Mouse (Mus musculus) ES-E14 (cell line): ENCODE measurements around the gene Tnik. TPM values are rescaled to one million over a fixed set of nuclear protein-coding genes. Genes with fewer than 3 reads are reported as not detected.

Experiments used
- DNase-seq: peaks from one replicate; pipeline ENCODE4 v3.0.0-alpha.2; 2013; ENCODE audit warnings: low read depth, low spot score
- H3K27ac ChIP-seq: 2 replicates; pipeline ENCODE4 v1.5.1; 2012; ENCODE audit warnings: low read depth, mild to moderate bottlenecking, low read length, moderate library complexity, mixed read lengths; ENCODE audit not compliant: poor library complexity, insufficient read depth, severe bottlenecking
- H3K36me3 ChIP-seq: 2 replicates; pipeline ENCODE4 v1.6.1; 2012; ENCODE audit warnings: mild to moderate bottlenecking, low read length, moderate library complexity, mixed read lengths; ENCODE audit not compliant: control insufficient read depth, poor library complexity, insufficient read depth, severe bottlenecking
- H3K4me1 ChIP-seq, 2 experiments: fragments of 150-350 bp in 1 of 2; sonication (generic) in 1 of 2; 2 replicates each; pipeline ENCODE4 v1.6.1; 2012; ENCODE audit warnings: low read length in 2 of 2, mild to moderate bottlenecking in 1 of 2, mixed read lengths in 1 of 2; ENCODE audit not compliant: control insufficient read depth in 2 of 2, insufficient read depth in 2 of 2, poor library complexity in 1 of 2
- H3K4me3 ChIP-seq, 2 experiments: fragments of 150-350 bp in 1 of 2; sonication (generic) in 1 of 2; 2 replicates each; pipeline ENCODE4 v1.5.1; 2012; ENCODE audit warnings: low read length in 2 of 2, low read depth in 1 of 2, mild to moderate bottlenecking in 1 of 2, mixed read lengths in 1 of 2; ENCODE audit not compliant: insufficient read depth in 1 of 2, poor library complexity in 1 of 2, severe bottlenecking in 1 of 2
- H3K9ac ChIP-seq: 2 replicates; pipeline ENCODE4 v1.6.1; 2012; ENCODE audit warnings: low read depth, mild to moderate bottlenecking, low read length, mixed read lengths; ENCODE audit not compliant: poor library complexity, insufficient read depth, severe bottlenecking
- H3K9me3 ChIP-seq: fragments of 150-350 bp; sonication (generic); 2 replicates; pipeline ENCODE4 v1.6.1; 2012; ENCODE audit warnings: low read depth, mild to moderate bottlenecking, low read length; ENCODE audit not compliant: control insufficient read depth, insufficient read depth
- CHD2 ChIP-seq: IDR thresholded peaks from 2 replicates; pipeline ENCODE4 v1.6.1; 2014; ENCODE audit warnings: mild to moderate bottlenecking, low read depth, low read length, inconsistent platforms
- HCFC1 ChIP-seq: IDR thresholded peaks from 2 replicates; pipeline ENCODE4 v1.6.1; 2012; ENCODE audit warnings: low read length, inconsistent platforms, borderline replicate concordance; ENCODE audit not compliant: insufficient read depth
- MAFK ChIP-seq: IDR thresholded peaks from 2 replicates; pipeline ENCODE4 v1.6.1; 2014; ENCODE audit warnings: mild to moderate bottlenecking, low read depth, low read length, inconsistent platforms; ENCODE audit not compliant: insufficient read depth
- ZC3H11A ChIP-seq: IDR thresholded peaks from 2 replicates; pipeline ENCODE4 v1.6.1; 2012; ENCODE audit warnings: low read depth, mild to moderate bottlenecking, inconsistent platforms, low read length, borderline replicate concordance
- ZNF384 ChIP-seq: IDR thresholded peaks from 2 replicates; pipeline ENCODE4 v1.6.1; 2012; ENCODE audit warnings: low read depth, low read length, inconsistent platforms
- in situ Hi-C, 2 experiments: fragments of 600-800 bp; cut with MboI; formaldehyde crosslinking; loops; one replicate each; pipeline ENCODE4 v1.15.1; 2025; ENCODE audit warnings: low sequenced_read_pairs in 2 of 2, inconsistent platforms in 1 of 2; ENCODE audit not compliant: unreplicated experiment in 2 of 2
- total RNA-seq: library from RNA; depleted of rRNA; stranded (reverse); fragments of 300-350 nt; gene quantifications from 2 replicates; pipeline ENCODE4 v1.2.3, GENCODE M21; 2012

The Tnik gene
- total RNA-seq, 1 experiment: 2.6 TPM

DNA sequence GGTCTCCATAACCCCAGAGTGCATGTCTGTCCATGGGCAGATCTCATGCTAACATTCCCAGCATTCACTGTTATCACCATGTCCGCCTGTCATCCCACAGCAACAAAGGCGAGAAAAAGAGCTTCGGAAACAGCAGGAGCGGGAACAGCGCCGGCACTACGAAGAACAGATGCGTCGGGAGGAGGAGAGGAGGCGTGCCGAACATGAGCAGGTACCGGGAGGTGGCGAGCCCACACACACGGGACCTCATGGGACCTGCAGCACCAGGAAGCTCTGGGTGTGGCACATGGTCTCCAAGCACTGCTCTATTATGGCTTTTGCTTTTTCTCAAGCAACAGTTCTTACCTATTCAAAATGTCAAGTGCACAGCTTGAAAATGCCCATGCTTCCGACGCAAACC is 330.9 kb downstream of the Tnik start:
- in situ Hi-C loops: no loop called here
- TF ChIP-seq ZC3H11A (no peak), CHD2 (no peak), MAFK (no peak)
- DNase-seq: no peak

DNA sequence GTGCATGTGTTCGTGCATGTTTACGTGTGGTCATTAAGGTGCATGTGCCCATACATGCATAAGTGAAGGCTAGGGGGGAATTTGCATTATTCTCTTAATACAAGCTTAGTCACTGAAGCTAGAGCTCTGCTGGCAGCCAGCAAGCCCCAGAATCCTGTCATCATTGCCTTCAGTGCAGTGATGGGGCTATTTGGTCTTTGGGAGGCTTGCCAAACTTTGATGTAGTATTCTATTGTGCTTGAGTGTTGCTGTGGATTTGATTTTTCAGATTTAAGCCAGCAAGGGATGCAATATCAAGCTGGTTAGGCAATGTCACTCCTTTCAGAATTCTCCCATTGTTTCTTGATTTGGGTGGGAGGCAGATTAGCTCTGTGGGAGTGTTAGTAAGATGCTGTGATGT is 336.5 kb downstream of the Tnik start:
- in situ Hi-C loops: no loop called here
- Histone ChIP-seq H3K9me3 (no peaks in the 10 kb centered on the region), H3K36me3 (no peaks in the 10 kb centered on the region), H3K4me1 (no peaks in the 10 kb centered on the region), H3K9ac (no peak overlapping the region), H3K4me3 (no peak overlapping the region), H3K27ac (no peak overlapping the region)
- no peak for DNase-seq
- TF ChIP-seq MAFK (no peak), CHD2 (no peak), ZNF384 (no peak), HCFC1 (no peak), ZC3H11A (no peak)

More for the DNA sequence above, 330.9 kb downstream of the Tnik start:
- no peak overlapping the region for H3K9ac ChIP-seq
- no peaks in the 10 kb centered on the region for H3K9me3 ChIP-seq
- H3K4me1 ChIP-seq: no peaks in the 10 kb centered on the region
- no peaks in the 10 kb centered on the region for H3K36me3 ChIP-seq
- no peak overlapping the region for H3K4me3 ChIP-seq
- no peak overlapping the region for H3K27ac ChIP-seq

DNA sequence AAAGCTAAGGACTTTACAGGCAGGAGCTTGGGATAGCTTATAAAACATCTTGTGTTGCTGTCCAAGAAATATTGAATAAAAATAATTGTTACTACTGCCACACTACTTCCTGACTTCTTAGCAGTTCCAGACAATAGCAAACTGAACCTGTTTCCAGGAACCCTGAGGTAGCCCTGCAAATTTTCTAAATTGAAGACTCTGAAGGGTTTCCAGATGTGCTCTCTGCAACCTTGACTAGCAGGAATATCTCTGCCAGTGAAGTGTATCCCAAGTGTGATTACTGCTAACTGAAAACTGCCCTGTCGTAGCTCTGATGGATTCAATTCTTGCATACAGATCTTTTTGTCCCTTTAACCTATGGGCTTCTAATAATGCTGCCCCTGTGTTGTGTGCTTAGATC is 343.7 kb downstream of the Tnik start:
- no peak overlapping the region for H3K27ac ChIP-seq
- no peaks in the 10 kb centered on the region for H3K36me3 ChIP-seq
- H3K4me3 ChIP-seq: no peak overlapping the region
- no peaks in the 10 kb centered on the region for H3K9me3 ChIP-seq
- no peak for DNase-seq
- no peak for TF ChIP-seq MAFK
- TF ChIP-seq HCFC1: no peak
- no peak for TF ChIP-seq ZC3H11A
- no peak for TF ChIP-seq ZNF384
- TF ChIP-seq CHD2: no peak
- no peaks in the 10 kb centered on the region for H3K4me1 ChIP-seq
- in situ Hi-C loops: no loop called here
- no peak overlapping the region for H3K9ac ChIP-seq

DNA sequence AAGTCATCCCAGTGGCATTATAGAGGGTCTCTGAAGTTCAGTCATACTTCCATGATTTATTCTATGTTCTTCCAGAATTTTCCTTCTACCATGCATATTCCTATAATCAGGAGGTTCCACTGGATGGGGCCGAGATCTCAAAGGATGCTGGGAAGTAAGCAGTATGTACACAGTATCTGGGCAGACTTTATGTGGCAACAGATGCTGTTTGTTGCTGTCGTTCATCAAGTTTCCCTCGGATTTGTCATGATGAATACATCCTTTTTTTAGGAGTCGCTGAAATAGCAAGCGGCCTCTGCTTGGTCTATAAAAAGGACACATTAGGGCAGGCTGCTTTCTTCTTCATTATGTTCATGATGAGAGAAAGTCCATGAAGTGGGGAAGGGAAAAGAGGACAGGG is 349.3 kb downstream of the Tnik start:
- Histone ChIP-seq H3K4me1 (no peaks in the 10 kb centered on the region), H3K4me3 (no peak overlapping the region), H3K36me3 (no peaks in the 10 kb centered on the region), H3K9ac (no peak overlapping the region), H3K9me3 (no peaks in the 10 kb centered on the region), H3K27ac (no peak overlapping the region)
- DNase-seq: no peak
- in situ Hi-C loops: no loop called here
- TF ChIP-seq ZNF384 (no peak), HCFC1 (no peak), MAFK (no peak), ZC3H11A (no peak), CHD2 (no peak)

DNA sequence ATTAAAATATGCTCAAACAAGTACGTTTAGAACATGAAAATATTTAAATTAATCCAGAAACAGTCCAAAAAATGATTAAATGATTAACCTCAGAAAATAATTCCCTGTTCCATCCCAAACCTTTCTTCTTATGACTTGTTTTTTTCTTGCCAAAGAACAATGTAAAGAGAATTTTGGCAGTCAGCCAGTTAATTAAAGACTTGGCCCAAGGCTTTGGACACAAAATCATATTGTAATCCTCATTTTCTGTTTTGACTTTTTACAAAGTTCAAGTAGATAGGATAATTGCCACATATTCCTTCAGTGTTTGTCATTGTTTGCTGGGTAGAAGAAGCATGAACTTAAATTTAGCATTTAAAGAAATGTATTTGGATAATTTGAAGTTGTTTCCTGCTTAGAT is 353.4 kb downstream of the Tnik start:
- in situ Hi-C loops: no loop called here
- no peaks in the 10 kb centered on the region for H3K4me1 ChIP-seq
- H3K27ac ChIP-seq: no peak overlapping the region
- H3K36me3 ChIP-seq: no peaks in the 10 kb centered on the region
- H3K9ac ChIP-seq: no peak overlapping the region
- H3K4me3 ChIP-seq: no peak overlapping the region
- TF ChIP-seq ZC3H11A (no peak), CHD2 (no peak), HCFC1 (no peak), ZNF384 (no peak), MAFK (no peak)
- no peaks in the 10 kb centered on the region for H3K9me3 ChIP-seq
- no peak for DNase-seq
